Mouse (Mus musculus) hindbrain, embryonic 16.5 days (tissue): ENCODE data around the gene Klf16. TPM values are rescaled to one million over a fixed set of nuclear protein-coding genes. Genes with fewer than 3 reads are reported as not detected.
A peak's percentile ranks its signal among the peaks of the same experiment; 100 is the strongest.

Experiments used
- ATAC-seq: fragments of 200-750 bp; cut with Nextera tagmentation; 2 replicates; pipeline ENCODE4 v1.8.0; 2017; ENCODE audit warnings: moderate TSS enrichment, moderate library complexity
- H3K27ac ChIP-seq: fragments of 300-500 bp; sonication (generic); 2 replicates; pipeline ENCODE4 v1.5.1; 2014; ENCODE audit warnings: low read depth, mild to moderate bottlenecking, control low read depth, low read length, moderate library complexity
- H3K27me3 ChIP-seq: fragments of 300-500 bp; sonication (generic); replicated peaks from 2 replicates; pipeline ENCODE4 v1.6.1; 2014; ENCODE audit warnings: low read length; ENCODE audit not compliant: control insufficient read depth, insufficient read depth
- H3K36me3 ChIP-seq: fragments of 300-500 bp; sonication (generic); 2 replicates; pipeline ENCODE4 v1.6.1; 2014; ENCODE audit warnings: mild to moderate bottlenecking, low read length, moderate library complexity, mixed read lengths; ENCODE audit not compliant: control insufficient read depth, insufficient read depth
- H3K4me1 ChIP-seq: fragments of 300-500 bp; sonication (generic); 2 replicates; pipeline ENCODE4 v1.6.1; 2014; ENCODE audit warnings: low read depth, low read length; ENCODE audit not compliant: control insufficient read depth, insufficient read depth
- H3K4me2 ChIP-seq: fragments of 300-500 bp; sonication (generic); 2 replicates; pipeline ENCODE4 v1.6.1; 2014; ENCODE audit warnings: mild to moderate bottlenecking, low read length, control low read depth, moderate library complexity
- H3K4me3 ChIP-seq: fragments of 300-500 bp; sonication (generic); 2 replicates; pipeline ENCODE4 v1.5.1; 2014; ENCODE audit warnings: mild to moderate bottlenecking, low read length, control low read depth, moderate library complexity
- H3K9ac ChIP-seq: fragments of 300-500 bp; sonication (generic); 2 replicates; pipeline ENCODE4 v1.6.1; 2014; ENCODE audit warnings: low read depth, mild to moderate bottlenecking, control low read depth, low read length, moderate library complexity
- H3K9me3 ChIP-seq: fragments of 300-500 bp; sonication (generic); 2 replicates; pipeline ENCODE4 v1.6.1; 2014; ENCODE audit warnings: mild to moderate bottlenecking, low read length, moderate library complexity; ENCODE audit not compliant: control insufficient read depth
- WGBS: fragments of 180-500 bp; shearing (Covaris S2); extraction: QIAGEN DNeasy Blood & Tissue Kit; methylation state at CpG from one replicate; pipeline ENCODE4 v1.1.7; 2014; 5-methylcytosine and 5-hydroxymethylcytosine counted together
- polyA plus RNA-seq: library from polyadenylated mRNA; unstranded; fragments of >200 nt; fragmentation: Nextera tagmentation; extraction: Ambion mirVana; gene quantifications from 2 replicates; pipeline ENCODE4 v1.2.1, GENCODE M21; 2015

Klf16 gene
- polyA plus RNA-seq, 1 experiment from 2014 or later, result 5.1 TPM

DNA sequence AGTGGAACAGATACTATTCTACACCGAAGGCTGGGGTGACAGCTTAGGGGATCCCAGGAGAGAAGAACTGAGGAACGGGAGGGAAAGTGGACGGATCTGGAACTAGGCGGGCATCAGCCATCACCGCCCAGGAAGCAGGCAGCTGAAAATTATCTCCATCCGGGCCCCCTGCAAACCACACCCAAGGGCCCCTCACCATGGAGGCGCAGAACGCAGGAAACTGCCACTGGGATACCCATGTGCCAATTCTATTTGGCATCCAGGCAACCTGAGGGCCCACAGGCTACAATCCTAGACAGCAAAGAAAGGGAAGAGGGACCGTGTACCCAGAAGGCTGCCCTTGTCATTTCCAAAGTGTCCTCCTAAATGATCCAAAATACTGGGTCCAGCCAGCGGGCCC is 6.7 kb downstream of the Klf16 start:
- Histone ChIP-seq H3K4me1 (peaks cover 47% of the 10 kb centered on the region), H3K9me3 (no peaks in the 10 kb centered on the region), H3K4me3 (no peak overlapping the region), H3K4me2 (peak overlapping the region; percentile 49; the same call in 1 of the 2 replicates), H3K36me3 (peaks cover 6% of the 10 kb centered on the region; the same call in 1 of the 2 replicates), H3K27me3 (no peaks in the 10 kb centered on the region), H3K27ac (peak overlapping the region; percentile 44), H3K9ac (peak overlapping the region; percentile 54)
- 89% methylated on average over 10 of the region's 10 CpGs for WGBS
- no peak for ATAC-seq

DNA sequence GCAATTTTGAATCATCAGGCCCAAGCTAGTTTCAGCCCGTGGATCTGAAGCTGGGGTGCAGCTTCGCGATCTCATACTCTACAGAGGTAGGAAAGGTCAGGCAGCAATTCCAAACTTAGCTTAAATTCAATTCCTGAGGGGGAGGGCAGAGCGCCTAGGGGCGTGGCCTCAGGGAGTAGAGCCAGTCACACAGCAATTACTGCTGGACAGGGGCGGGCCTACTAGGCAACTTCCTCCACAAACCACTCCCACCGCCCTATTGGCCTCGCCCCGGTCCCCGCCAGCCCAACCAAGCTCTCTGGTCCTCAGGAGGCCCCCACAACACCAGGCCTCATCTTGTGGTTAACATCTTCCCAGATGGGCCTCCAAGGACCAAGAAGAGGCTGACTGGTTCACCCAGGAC is 7.5 kb downstream of the Klf16 start:
- H3K4me3 ChIP-seq, result no peak overlapping the region
- no peaks in the 10 kb centered on the region for H3K27me3 ChIP-seq
- no peak overlapping the region for H3K9ac ChIP-seq
- H3K4me1 ChIP-seq, result peaks cover 41% of the 10 kb centered on the region
- no peak overlapping the region for H3K4me2 ChIP-seq
- H3K9me3 ChIP-seq, result no peaks in the 10 kb centered on the region
- ATAC-seq, result no peak
- peaks cover 6% of the 10 kb centered on the region; the same call in 1 of the 2 replicates for H3K36me3 ChIP-seq
- WGBS, result 38% methylated on average over 10 of the region's 10 CpGs
- no peak overlapping the region for H3K27ac ChIP-seq

DNA sequence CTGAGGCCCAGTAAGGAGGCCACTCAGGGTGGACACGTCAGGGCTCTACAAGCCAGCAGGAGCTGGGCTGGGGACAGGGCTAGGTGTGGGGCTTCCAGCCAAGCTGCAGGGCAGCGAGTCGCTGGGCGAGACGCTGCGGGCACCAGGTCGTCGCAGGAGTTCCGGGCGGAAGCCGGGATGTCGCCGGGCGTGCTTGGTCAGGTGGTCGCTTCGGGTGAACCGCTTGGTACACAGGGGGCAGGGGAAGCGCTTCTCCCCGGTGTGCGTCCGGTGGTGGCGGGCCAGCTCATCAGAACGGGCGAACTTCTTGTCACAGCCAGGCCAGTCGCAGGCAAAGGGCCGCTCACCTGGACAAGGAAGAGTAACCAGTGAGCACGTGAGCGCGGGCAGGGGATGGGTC is 8.2 kb downstream of the Klf16 start:
- peaks cover 34% of the 10 kb centered on the region for H3K4me1 ChIP-seq
- H3K9me3 ChIP-seq, result no peaks in the 10 kb centered on the region
- H3K9ac ChIP-seq, result no peak overlapping the region
- peaks cover 6% of the 10 kb centered on the region; the same call in 1 of the 2 replicates for H3K36me3 ChIP-seq
- WGBS, result 92% methylated on average over 29 of the region's 29 CpGs
- no peak overlapping the region for H3K4me2 ChIP-seq
- no peaks in the 10 kb centered on the region for H3K27me3 ChIP-seq
- H3K27ac ChIP-seq, result no peak overlapping the region
- ATAC-seq, result no peak
- no peak overlapping the region for H3K4me3 ChIP-seq

DNA sequence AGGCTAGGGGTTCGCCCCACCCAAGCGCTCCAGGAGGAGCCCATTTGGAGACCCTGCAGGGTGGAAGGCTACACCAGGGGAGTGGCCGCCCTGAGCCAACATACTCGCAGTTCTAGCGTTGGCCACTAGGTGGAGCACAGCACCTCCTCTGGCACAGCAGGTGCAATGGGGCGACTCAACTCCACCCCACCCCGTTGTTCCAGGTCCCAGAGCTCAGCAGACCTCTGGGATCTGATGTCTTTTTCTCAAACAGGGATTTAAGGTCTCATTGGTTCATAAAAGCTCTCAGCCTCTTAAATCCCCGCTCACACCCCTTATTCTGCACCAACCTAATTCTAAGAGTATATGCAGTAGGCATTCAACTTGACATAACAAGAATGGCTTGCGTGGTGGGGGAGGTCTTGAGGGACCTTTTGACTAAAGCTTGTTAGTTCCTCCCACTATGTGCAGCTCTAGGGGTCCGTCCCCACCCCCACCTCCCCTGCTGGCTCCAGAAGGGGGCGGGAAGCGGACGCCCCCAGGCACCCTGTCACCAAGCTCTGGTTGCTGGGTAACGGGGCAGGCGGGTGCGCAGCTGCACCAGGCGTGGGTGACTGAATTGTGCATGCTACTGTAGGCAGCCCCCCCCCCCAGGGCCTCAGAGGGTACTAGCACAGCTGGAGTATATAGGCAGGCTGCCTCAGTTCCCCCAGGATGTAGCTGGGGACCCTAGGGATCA is 10.6 kb downstream of the Klf16 start:
- peak; percentile 44 for ATAC-seq
- Histone ChIP-seq H3K36me3 (peaks cover 6% of the 10 kb centered on the region; the same call in 1 of the 2 replicates), H3K9ac (peak overlapping the region; percentile 41; the same call in 1 of the 2 replicates), H3K4me2 (peak overlapping the region; percentile 41), H3K27ac (peak overlapping the region; percentile 56), H3K27me3 (no peaks in the 10 kb centered on the region), H3K4me1 (peaks cover 31% of the 10 kb centered on the region), H3K9me3 (no peaks in the 10 kb centered on the region), H3K4me3 (no peak overlapping the region)
- WGBS, result 6% methylated on average over 17 of the region's 17 CpGs

DNA sequence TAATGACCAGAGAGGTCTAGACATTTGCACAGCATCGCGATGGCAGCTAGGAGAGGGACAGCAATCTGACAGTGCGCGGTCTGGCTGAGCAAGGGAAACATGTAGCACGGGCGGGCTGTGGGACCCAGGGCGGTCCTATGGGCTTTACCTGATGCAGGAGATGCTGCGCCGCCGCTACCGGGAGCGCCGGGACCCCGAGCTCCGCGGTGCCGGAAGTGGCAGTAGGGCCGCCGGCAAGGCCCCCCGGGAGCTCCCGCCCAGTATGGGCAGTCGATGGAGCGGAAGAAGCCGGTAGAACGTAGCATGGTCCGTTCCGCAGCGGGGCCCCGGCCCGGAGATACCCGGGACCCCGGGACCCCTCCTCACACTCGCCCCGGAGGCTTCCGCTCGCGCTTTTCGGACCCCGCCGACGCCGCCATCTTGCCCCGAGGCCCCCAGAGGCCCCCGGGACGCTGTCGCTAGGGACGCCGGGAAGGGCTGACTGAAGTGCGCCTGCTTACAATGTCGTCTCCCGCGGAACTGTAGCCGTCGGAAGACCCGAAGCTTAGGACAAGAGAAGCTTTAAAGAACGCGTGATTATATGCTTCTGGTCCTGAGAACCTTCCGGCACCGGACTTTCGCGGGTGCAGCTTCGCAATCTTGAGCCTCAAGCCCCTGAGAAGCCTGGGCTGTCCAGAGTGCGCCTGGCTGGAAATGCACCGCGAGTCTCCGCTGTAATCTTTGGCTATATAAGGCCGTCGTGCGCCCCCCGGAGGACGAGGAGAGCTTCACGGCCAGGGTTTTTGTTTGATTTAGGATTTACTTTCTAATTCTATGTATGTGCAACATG is 15.8 kb downstream of the Klf16 start, which contains the start of gene Rexo1:
TSS of gene Rexo1 (minus strand) at position 445 of the 829 bp plus-strand sequence.
- Histone ChIP-seq H3K4me2 (peak within 1 kb of the TSS; percentile 83), H3K36me3 (no peaks in the 10 kb centered on the region), H3K27ac (peak within 1 kb of the TSS; percentile 96), H3K4me3 (peak within 1 kb of the TSS; percentile 72), H3K9ac (peak within 1 kb of the TSS; percentile 95), H3K4me1 (peaks cover 31% of the 10 kb centered on the region), H3K9me3 (no peaks in the 10 kb centered on the region), H3K27me3 (no peaks in the 10 kb centered on the region)
- WGBS, result under 1% methylated on average over 65 of the region's 72 CpGs
- peak; percentile 89 for ATAC-seq

DNA sequence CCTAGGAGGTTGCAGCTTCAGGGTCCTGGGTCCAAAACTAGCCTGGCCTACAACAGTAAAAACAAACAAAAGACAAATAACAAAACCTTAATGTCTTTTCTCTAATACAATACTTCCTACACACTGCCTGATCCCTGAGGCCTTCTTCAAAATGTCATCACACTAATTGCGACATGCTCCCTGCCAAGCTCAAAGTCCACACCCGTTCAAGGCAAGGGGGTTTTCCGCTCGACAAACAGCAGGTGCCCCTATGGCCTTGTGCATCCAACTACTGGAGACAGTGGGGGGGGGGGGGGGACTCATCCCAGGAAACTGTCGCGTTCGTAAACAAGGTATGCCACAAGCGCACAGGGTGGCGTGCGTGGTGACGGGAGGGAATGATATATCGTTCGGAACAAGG is 16.5 kb downstream of the Klf16 start:
- Histone ChIP-seq H3K9me3 (no peaks in the 10 kb centered on the region), H3K36me3 (no peaks in the 10 kb centered on the region), H3K27me3 (no peaks in the 10 kb centered on the region), H3K27ac (peak overlapping the region; percentile 96; the same call in 1 of the 2 replicates), H3K9ac (peak overlapping the region; percentile 95), H3K4me3 (peak overlapping the region; percentile 72), H3K4me2 (peak overlapping the region; percentile 83), H3K4me1 (peaks cover 31% of the 10 kb centered on the region)
- ATAC-seq, result no peak
- WGBS, result 2% methylated on average over 13 of the region's 13 CpGs

DNA sequence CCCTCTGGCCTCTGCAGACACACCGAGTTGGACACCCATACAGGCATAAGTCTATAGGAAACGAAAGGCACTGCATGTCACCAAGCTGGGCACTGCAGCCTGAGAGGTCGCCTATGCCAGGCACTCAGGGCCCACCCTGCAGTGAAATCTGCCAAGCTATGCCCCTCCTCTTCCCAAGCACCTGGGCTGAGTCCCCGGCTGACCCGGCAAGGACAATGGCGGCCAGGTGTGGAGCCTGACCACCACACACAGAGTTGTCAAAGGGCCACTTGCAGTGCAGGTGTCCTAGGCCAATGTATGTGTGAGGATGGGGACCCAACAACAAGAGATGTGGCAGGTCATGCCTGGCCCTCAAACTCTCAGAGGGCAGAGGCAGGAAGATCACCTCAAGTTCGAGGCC is 17.7 kb downstream of the Klf16 start:
- Histone ChIP-seq H3K27ac (no peak overlapping the region), H3K9me3 (no peaks in the 10 kb centered on the region), H3K4me1 (peaks cover 31% of the 10 kb centered on the region), H3K4me2 (no peak overlapping the region), H3K4me3 (no peak overlapping the region), H3K27me3 (no peaks in the 10 kb centered on the region), H3K36me3 (no peaks in the 10 kb centered on the region), H3K9ac (0 out of 2 replicates have a peak overlapping the region, but pooled peaks have one; percentile 13)
- ATAC-seq, result no peak
- WGBS, result 93% methylated on average over 7 of the region's 7 CpGs

DNA sequence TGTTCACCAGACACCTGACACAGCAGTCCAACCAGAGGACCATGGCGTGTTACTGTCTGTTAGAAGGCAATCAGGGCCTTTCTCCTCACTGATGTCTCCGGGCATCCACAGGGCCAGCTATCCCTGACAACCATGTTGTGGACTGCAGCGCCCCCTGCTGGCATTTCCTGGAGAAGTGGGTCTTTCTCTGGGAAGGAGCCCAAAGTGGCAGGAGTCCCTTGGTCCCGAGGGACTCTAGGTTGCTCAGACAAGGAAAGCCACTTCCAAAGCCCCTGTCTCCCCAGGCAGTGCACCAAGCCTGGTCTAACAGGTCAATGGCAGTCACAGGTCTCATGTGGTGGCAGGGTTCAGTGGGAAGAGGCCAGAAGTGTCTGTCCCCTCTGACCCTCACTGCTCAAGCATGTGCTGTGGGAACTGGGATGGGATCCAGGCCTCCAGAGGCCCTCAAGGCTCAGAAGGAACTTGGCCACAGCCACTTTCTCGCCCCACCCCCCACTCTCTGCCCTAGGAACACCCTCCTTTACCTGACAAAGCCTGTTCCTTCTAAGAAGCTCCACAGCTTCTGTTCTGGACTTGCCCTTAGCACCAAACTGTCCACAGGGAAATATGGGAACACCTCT is 19.7 kb downstream of the Klf16 start:
- no peak overlapping the region for H3K9ac ChIP-seq

More for the DNA sequence above, 19.7 kb downstream of the Klf16 start:
- no peaks in the 10 kb centered on the region for H3K27me3 ChIP-seq
- H3K4me3 ChIP-seq, result no peak overlapping the region
- no peak overlapping the region for H3K27ac ChIP-seq
- peaks cover 30% of the 10 kb centered on the region for H3K4me1 ChIP-seq
- no peak for ATAC-seq
- WGBS, result 36% methylated on average over 5 of the region's 5 CpGs
- no peaks in the 10 kb centered on the region for H3K9me3 ChIP-seq
- H3K36me3 ChIP-seq, result no peaks in the 10 kb centered on the region
- no peak overlapping the region for H3K4me2 ChIP-seq
